Mouse (Mus musculus) liver, embryonic 14.5 days (tissue): Measurements from ENCODE around the gene Cacna1s. TPM values are rescaled to one million over a fixed set of nuclear protein-coding genes. Genes with fewer than 3 reads are reported as not detected.

ENCODE experiments used
- ATAC-seq: fragments of 200-750 bp; cut with Nextera tagmentation; 2 replicates; pipeline ENCODE4 v1.8.0; 2017; ENCODE audit warnings: moderate number of reproducible peaks, mild to moderate bottlenecking, moderate library complexity; ENCODE audit not compliant: insufficient read depth
- DNase-seq, 3 experiments: peaks; one replicate each; pipeline ENCODE4 v3.0.0-alpha.2; 2012 to 2013; ENCODE audit warnings: low read depth in 3 of 3, low spot score in 3 of 3
- H3K27ac ChIP-seq: fragments of 300-500 bp; sonication (generic); 2 replicates; pipeline ENCODE4 v1.5.1; 2014; ENCODE audit warnings: moderate library complexity, mild to moderate bottlenecking, control low read depth, inconsistent platforms
- H3K27me3 ChIP-seq: fragments of 300-500 bp; sonication (generic); 2 replicates; pipeline ENCODE4 v1.6.1; 2014; ENCODE audit warnings: mild to moderate bottlenecking, low read length, moderate library complexity; ENCODE audit not compliant: control insufficient read depth, insufficient read depth
- H3K36me3 ChIP-seq: fragments of 300-500 bp; sonication (generic); replicated peaks from 2 replicates; pipeline ENCODE4 v1.6.1; 2014; ENCODE audit warnings: low read depth; ENCODE audit not compliant: control insufficient read depth, insufficient read depth
- H3K4me1 ChIP-seq, 2 experiments: fragments of 200-500 bp in 1 of 2; fragments of 300-500 bp in 1 of 2; sonication (generic) in 1 of 2; replicated peaks; 2 replicates each; pipeline ENCODE4 v1.6.1; 2012 to 2014; ENCODE audit warnings: antibody characterized with exemption in 1 of 2, inconsistent platforms in 1 of 2, low read length in 1 of 2; ENCODE audit not compliant: control insufficient read depth in 2 of 2, insufficient read depth in 2 of 2
- H3K4me2 ChIP-seq: fragments of 300-500 bp; sonication (generic); 2 replicates; pipeline ENCODE4 v1.6.1; 2014; ENCODE audit warnings: low read depth, mild to moderate bottlenecking, control low read depth, moderate library complexity
- H3K4me3 ChIP-seq, 2 experiments: fragments of 200-500 bp in 1 of 2; fragments of 300-500 bp in 1 of 2; sonication (generic) in 1 of 2; 2 replicates each; pipeline ENCODE4 v1.5.1; 2012 to 2014; ENCODE audit warnings: low read depth in 2 of 2, low read length in 2 of 2, mild to moderate bottlenecking in 2 of 2, control low read depth in 1 of 2, inconsistent platforms in 1 of 2, moderate library complexity in 1 of 2; ENCODE audit not compliant: insufficient read depth in 1 of 2
- H3K9ac ChIP-seq: fragments of 300-500 bp; sonication (generic); replicated peaks from 2 replicates; pipeline ENCODE4 v1.6.1; 2014; ENCODE audit warnings: mild to moderate bottlenecking, control low read depth, moderate library complexity
- H3K9me3 ChIP-seq: fragments of 300-500 bp; sonication (generic); 2 replicates; pipeline ENCODE4 v1.6.1; 2016; ENCODE audit warnings: low read length, mixed read lengths; ENCODE audit not compliant: control insufficient read depth
- CTCF ChIP-seq: IDR thresholded peaks from 2 replicates; pipeline ENCODE4 v1.5.1; 2016; ENCODE audit warnings: antibody characterized with exemption, low read depth, control low read depth
- EP300 ChIP-seq: IDR thresholded peaks from 2 replicates; pipeline ENCODE4 v1.6.1; 2016; ENCODE audit warnings: antibody characterized with exemption, low read depth
- WGBS: fragments of 180-500 bp; shearing (Covaris S2); extraction: QIAGEN DNeasy Blood & Tissue Kit; methylation state at CpG from one replicate; pipeline ENCODE4 v1.1.7; 2014; ENCODE audit not compliant: insufficient replicate concordance; 5-methylcytosine and 5-hydroxymethylcytosine counted together
- polyA plus RNA-seq, 2 experiments: library from polyadenylated mRNA; depleted of rRNA in 1 of 2; stranded (reverse) in 1 of 2; unstranded in 1 of 2; fragments of >200 nt; fragmentation: Nextera tagmentation in 1 of 2; extraction: Ambion mirVana in 1 of 2; gene quantifications; 2 replicates each; pipeline versions ENCODE4 v1.2.1 to v1.2.3; 2012 to 2014

The Cacna1s gene
- polyA plus RNA-seq, 2 experiments = not detected

DNA sequence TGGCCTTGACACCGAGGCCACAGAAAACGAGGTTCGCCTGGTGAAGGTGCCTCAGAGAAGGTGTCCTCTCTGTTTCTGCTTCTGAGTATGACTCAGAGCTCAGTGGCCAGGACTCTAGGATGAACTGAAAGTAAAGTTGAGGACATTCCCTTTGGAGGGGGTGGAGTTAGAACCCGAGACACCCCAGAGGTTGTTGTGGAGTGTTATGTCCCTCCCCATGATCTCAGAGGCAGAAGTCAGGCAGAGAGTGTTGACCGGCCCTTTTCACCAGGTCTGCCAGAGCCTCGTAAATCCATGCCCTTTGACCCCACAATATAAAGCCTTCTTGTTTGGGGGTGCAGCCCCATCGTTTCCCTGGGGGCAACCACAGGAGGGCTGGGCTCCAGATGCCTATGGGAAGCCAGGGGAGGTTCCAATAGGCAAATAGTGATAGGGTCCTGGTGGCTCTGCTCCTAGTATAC, 84.6 kb downstream of the Cacna1s start:
- Histone ChIP-seq H3K4me3 (no peak overlapping the region), H3K4me2 (peak overlapping the region; percentile 14; the same call in 1 of the 2 replicates), H3K9me3 (no peaks in the 10 kb centered on the region), H3K27ac (no peak overlapping the region), H3K36me3 (no peaks in the 10 kb centered on the region), H3K27me3 (no peaks in the 10 kb centered on the region), H3K4me1 (peaks cover 38 to 77% of the 10 kb centered on the region in 2 experiments), H3K9ac (no peak overlapping the region)
- TF ChIP-seq EP300 = no peak
- no peak for TF ChIP-seq CTCF
- WGBS = 54% methylated on average over 7 of the region's 7 CpGs
- ATAC-seq = no peak
- DNase-seq = no peak

- Histone ChIP-seq H3K9me3 (no peaks in the 10 kb centered on the region), H3K27me3 (no peaks in the 10 kb centered on the region), H3K4me3 (no peak overlapping the region), H3K4me2 (no peak overlapping the region), H3K4me1 (peaks cover 37 to 77% of the 10 kb centered on the region in 2 experiments), H3K36me3 (no peaks in the 10 kb centered on the region), H3K27ac (no peak overlapping the region), H3K9ac (no peak overlapping the region)
- no peak for ATAC-seq
- no peak for DNase-seq
- 14% methylated on average over 4 of the region's 4 CpGs for WGBS
- TF ChIP-seq CTCF (no peak), EP300 (no peak)
These were observed 85.0 kb downstream of the Cacna1s start for GRCm38 (mm10) chr1:136137575-136137974.

GRCm38 (mm10) chr1:136138191-136138830, 85.8 kb downstream of the Cacna1s start:
- no peak for ATAC-seq
- no peak overlapping the region for H3K9ac ChIP-seq
- H3K27me3 ChIP-seq = no peaks in the 10 kb centered on the region
- H3K36me3 ChIP-seq = no peaks in the 10 kb centered on the region
- H3K27ac ChIP-seq = no peak overlapping the region
- 32% methylated on average over 10 of the region's 10 CpGs for WGBS
- TF ChIP-seq CTCF (no peak), EP300 (no peak)
- no peak overlapping the region for H3K4me3 ChIP-seq
- no peak for DNase-seq
- H3K4me2 ChIP-seq = no peak overlapping the region
- peaks cover 37 to 74% of the 10 kb centered on the region in 2 experiments for H3K4me1 ChIP-seq
- no peaks in the 10 kb centered on the region for H3K9me3 ChIP-seq

DNA sequence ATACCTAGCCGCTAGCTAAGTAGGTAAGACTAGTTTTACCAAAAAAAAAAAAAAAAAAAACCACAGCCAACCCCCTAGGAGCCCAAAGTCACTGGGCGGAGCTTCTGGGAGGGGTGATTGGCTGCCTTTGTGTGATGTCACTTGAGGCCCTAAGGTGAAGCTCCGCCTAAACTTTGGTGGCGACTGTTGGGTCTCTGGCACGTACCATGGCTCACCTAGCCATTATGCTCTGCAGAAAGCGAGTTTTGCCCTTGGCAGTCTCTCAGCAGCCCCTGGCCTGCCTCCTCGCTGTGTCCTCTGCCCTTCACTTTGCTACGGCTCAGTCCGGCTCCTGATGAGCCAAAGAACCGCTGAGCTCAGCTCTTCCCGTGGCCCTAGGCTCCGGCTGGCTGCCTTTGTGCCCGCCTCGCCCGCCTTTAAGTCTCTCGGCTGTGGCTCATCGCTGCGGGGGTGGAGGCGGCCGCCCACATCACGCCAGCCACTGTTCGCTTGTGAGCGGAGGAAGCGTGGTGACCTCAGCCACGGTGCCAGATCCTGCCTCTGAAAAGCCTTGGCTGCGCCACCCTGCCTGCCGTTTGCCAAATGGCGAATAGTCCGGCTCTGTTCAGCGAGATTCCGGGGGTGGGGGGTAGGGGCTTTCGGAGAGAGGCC, 87.6 kb downstream of the Cacna1s start:
- no peaks in the 10 kb centered on the region for H3K9me3 ChIP-seq
- peak; percentile 79 to 95 (median 83) for DNase-seq
- no peak for TF ChIP-seq EP300
- 0 out of 2 replicates have a peak, but pooled peaks have one; percentile 2 for TF ChIP-seq CTCF
- H3K9ac ChIP-seq = peak overlapping the region; percentile 91
- peaks cover 30 to 58% of the 10 kb centered on the region in 2 experiments for H3K4me1 ChIP-seq
- H3K27me3 ChIP-seq = no peaks in the 10 kb centered on the region
- peak overlapping the region; percentile 85 for H3K27ac ChIP-seq
- no peaks in the 10 kb centered on the region for H3K36me3 ChIP-seq
- peak overlapping the region; percentile 70 to 73 for H3K4me3 ChIP-seq
- H3K4me2 ChIP-seq = peak overlapping the region; percentile 88
- peak; percentile 90 for ATAC-seq
- under 1% methylated on average over 32 of the region's 32 CpGs for WGBS

DNA sequence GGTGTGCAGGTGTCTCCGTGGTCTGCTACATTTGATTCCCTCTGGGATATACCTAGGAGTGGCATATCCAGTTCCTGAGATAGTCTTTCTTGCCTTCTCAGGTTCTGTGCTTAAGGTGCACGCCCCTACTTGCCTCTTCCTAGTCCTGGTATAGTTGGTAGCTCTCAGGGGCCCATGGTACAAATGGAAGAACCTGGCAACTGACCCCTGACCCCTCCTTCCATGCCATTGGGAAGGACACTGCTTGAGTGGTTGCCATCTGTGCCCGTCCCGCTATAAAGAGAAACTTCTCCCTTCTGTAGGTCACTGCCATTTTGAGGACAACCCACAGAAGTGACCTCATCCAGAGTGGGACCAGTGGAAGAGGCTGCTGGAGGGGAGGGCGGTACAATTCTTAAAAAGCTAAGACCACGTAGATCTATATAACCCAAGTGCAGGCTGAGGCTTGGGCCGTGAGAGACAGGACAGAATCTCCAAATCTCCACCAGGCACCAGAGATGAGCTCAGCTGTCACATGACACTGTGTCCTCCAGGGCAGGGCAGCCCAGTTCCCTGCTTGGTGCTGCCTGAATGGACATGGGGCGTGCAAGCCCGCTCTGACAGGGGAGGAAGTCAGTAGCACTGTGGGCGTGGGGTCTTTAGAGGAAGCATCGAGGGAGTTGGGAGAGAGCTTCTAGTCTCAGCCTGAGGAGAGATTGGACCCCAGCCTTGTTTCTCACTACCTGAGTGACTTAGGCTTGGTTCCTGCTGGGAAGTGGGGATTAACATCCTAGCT, 88.8 kb downstream of the Cacna1s start:
- no peaks in the 10 kb centered on the region for H3K27me3 ChIP-seq
- peaks cover 29 to 50% of the 10 kb centered on the region in 2 experiments for H3K4me1 ChIP-seq
- H3K36me3 ChIP-seq = no peaks in the 10 kb centered on the region
- no peaks in the 10 kb centered on the region for H3K9me3 ChIP-seq
- ATAC-seq = no peak
- H3K4me3 ChIP-seq = no peak overlapping the region
- H3K27ac ChIP-seq = no peak overlapping the region
- H3K4me2 ChIP-seq = 0 out of 2 replicates have a peak overlapping the region, but pooled peaks have one; percentile 88
- TF ChIP-seq CTCF (no peak), EP300 (no peak)
- peak overlapping the region; percentile 91; the same call in 1 of the 2 replicates for H3K9ac ChIP-seq
- 57% methylated on average over 11 of the region's 11 CpGs for WGBS
- no peak for DNase-seq
